Mouse (Mus musculus) skeletal muscle tissue, adult 2 months (tissue): ENCODE measurements around the gene Rgs9.
A peak's percentile ranks its signal among the peaks of the same experiment; 100 is the strongest.
"Not testable (repeated sequence)": the region's sequence is repeated elsewhere in the genome, so short reads cannot be mapped to it uniquely, and the experiment has no call there.

Source experiments
- DNase-seq: peaks from one replicate; pipeline ENCODE4 v3.0.0-alpha.2; 2012; ENCODE audit warnings: low read depth, low spot score

The Rgs9 gene

GRCm38 (mm10) chr11:109305680-109306079 is 7.8 kb upstream of the Rgs9 start:
- DNase-seq, result no peak

- DNase-seq, result peak; percentile 24
These were observed 4.4 kb upstream of the Rgs9 start for GRCm38 (mm10) chr11:109302338-109302737.

- no peak for DNase-seq
These were observed 898 bp downstream of the Rgs9 start for GRCm38 (mm10) chr11:109297031-109297430.

GRCm38 (mm10) chr11:109292056-109292455 is 5.9 kb downstream of the Rgs9 start:
- no peak for DNase-seq

DNA sequence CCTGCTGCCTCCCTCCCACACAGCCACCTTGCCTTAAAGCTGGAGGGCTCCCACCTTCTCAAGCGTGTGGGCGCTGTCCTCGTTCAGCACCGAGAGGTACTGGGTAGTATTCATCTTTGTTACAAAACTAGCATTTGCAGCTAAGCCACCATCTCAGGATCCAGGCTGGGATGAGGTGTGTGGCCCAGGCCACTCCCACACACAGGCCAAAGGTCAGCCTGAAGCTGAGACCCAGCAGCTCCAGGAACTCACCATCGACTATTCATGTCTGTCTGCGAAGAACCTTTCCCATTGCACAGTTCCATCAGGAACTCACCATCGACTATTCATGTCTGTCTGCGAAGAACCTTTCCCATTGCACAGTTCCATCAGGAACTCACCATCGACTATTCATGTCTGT is 8.6 kb downstream of the Rgs9 start:
- DNase-seq, result not testable (repeated sequence)

GRCm38 (mm10) chr11:109284811-109285210 is 13.1 kb downstream of the Rgs9 start:
- DNase-seq, result no peak

DNA sequence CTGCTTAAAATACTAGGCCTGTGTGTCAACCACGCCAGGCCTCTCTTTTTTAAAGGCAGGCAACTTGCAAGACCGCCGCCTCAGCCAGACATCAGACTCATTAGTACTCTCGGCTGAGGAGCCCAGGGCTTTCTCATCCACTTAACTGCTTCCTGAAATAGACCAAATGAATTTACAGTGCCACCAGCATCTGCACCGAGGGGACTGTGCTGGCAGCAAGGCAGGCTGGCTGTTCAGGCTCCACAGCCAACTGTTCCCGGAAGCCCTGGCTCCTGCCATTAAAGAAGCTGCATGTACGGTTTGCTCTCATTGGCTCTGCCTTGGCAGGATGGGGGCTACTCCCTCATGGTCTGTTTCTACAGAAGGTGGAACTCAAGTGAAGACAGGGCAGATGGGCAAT is 19.7 kb downstream of the Rgs9 start:
- DNase-seq, result no peak

DNA sequence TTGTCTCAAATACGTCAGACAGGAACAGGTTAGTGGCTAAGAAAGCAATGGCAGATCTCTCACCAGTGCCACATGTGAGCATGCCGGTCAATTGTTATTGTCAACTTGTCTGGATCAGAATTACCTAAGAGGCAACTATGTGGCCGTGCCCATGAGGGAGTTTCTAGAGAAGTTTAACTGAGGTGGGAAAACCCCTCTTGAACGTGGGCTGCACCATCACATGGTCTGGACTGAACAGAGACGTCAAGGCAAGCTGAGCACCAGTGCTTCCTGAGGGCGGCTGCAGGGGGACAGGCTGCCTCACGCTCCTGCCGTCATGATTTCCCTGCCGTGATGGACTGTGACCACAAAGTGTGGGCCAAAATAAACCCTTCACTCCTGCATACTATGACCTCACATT is 26.5 kb downstream of the Rgs9 start:
- no peak for DNase-seq

DNA sequence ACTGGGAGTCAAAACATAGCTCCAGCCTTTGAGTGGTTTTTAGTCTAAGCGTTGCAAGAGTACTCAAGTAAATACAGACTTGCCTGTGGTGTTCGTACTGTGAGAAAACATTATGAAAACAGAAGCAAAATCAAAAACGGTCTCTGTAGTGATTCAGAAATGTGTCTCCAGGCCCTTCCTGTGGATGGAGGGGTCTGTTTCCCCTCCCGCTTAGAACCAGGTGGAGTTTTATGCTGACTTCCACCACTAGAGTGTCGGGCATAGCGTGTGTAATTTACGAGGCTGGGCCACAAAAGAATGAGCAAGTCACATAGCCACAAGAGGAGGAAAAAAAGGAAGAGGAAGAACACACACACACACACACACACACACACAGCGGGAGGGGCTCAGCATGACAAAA is 27.6 kb downstream of the Rgs9 start:
- DNase-seq, result no peak

DNA sequence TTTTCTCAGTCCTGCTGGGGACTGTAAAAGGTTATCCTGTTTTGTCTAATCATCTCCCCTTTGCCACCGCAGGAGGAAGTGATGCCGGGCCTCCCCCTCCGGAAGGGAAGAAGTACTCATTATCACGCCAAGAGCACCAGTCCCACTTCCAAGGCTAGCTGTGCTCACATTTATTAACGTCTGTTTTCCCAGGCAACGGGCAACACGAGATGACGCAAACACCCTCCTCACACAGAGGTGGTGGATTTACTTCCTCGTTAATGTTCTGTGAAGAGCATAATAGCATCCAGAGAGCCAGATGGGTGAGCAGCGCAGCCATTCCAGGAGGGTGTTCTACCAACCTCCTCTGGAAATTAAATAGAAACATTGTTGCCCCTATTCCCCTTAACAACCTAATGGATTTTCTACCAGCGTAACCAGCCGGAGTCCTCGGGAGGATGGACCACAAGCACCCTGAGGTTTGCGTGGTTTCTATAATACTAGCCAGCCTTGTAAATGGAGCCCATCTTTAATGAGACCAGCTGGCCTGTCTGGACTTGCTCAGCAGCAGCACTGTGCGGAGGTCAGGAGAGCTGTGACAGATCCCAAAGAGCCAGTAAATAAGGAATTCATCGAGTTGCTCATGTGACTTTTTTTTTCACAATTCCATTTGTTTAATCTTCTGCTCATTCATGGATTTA is 28.1 kb downstream of the Rgs9 start:
- no peak for DNase-seq

DNA sequence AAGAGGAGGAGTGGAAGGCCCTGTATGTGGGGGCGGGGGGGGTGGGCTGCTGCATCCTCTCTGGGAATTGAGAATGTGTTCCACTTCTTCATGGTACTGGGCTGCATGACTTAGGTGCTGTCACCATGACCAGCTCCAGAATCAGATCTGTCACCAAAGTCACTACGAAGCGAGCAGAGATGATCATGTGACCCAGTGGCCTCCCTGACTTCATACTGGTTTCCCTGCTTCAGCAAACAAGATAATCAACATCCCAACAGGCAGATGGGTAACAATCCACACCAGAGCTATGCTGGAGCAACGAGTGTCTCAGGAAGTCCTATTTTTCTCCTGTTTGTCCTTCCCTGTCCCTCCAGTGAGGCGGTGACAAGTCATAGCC is 28.7 kb downstream of the Rgs9 start:
- DNase-seq, result no peak

- no peak for DNase-seq
These were observed 31.6 kb downstream of the Rgs9 start for GRCm38 (mm10) chr11:109266161-109266910.

DNA sequence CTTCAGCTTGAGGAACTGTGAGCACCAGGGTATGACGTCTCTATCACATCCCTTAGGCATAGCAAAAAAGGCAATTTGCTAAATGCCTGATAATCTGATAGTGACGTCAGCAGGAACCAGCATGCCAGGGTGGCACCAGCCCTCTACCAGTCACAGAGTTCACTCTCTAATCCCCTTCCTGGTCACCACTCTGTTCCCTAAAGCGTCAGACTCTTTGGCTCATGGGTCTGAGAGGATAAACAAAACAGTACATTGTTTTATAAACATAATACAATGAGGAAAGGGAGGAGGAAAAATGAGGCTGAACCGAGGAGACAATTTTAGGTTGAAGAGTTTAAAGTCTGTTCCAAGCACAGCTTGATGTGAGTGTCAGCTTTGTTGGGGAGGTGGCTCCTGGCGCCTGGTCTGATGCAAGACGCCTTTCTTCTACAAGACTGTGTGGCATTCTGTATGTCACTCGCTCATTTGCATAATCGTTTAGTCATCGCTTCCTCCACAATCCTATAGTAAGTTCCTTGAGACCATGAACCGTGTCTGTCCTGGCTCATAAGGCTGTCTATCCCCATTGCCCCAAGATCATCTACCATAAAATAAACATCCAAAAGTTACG is 33.7 kb downstream of the Rgs9 start:
- no peak for DNase-seq

- DNase-seq, result no peak
These were observed 37.4 kb downstream of the Rgs9 start for GRCm38 (mm10) chr11:109260561-109260960.

DNA sequence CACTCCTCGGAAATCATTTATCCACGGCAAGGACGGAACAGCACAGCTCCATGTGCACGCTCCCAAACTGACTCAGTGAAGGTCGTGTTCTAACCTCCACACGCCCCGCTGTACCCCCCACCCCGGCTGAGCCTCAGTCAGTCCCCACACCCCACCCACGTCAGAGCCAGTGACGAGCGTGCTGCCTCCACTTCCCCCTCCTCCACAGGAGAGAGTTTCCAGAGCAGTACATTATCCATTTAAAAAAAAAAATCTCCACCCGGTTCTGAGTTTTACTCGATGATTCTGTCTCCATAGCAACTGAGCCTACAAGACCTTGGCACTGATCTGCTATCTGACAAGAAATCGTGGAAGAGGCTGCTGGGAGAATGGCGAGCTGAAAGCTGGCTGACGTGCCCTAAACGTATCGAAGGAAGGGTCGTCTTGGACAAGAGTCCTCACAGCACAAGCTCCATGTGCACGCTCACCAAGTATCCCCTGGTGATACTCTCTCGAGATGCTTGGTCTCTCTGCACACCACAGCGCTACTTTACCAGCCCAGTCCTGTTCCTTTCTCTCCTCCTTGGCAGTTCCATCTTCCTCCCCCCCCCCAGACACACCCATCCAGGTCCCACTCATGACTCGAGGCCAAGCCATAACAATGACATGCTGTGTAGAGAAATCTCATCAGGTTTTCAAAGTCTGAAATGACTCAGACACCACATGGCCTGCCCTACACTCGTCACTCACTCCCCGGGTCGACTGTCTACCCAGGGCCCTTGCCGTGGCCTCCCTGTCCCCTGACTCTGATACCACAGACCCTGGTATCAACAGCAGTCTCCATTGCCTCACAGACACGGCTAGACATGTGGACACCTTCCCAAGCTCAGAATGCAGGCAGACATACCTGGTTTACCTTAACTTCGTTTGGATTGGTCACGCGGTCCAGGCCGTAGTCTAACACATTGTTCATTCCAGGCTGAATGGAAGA is 38.7 kb downstream of the Rgs9 start:
- DNase-seq, result no peak

DNA sequence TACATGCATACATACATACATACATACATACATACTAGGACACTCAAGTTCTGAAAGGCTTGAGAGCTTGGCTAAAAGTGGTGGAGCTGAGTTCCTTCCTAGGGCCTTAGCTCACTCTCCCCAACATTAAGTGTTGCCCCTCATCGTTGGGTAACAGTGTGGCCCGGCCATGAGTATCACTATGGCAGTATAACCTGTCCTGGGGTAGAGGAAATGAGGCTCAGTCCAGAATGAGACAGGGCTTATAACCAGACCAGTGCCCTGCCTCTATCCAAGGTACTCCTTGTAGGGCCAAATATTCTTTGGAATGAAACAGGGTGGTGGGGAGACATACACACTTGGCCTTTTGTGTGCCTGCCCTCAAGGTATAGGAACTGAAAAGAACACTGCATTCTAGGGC is 40.1 kb downstream of the Rgs9 start:
- DNase-seq, result no peak

GRCm38 (mm10) chr11:109255022-109255421 is 42.9 kb downstream of the Rgs9 start:
- no peak for DNase-seq

DNA sequence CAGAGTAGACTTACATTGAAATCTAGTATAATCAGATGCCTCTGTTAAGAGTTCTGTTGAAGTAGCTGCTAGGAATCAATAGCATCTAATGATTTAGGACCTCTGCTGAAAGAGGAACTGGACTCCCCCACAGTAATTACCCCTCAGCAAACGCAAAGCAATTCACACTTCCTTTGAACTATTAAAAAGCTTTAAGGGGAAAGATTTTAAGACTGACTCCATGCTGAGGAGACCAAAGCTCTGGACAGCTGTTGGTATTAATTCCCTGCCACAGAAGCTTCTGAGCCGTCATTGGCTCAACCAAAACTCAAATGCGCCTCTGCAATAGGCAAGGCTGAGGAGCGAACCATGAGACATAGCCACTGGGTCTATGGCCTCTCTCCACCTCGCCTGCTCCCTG is 45.4 kb downstream of the Rgs9 start:
- no peak for DNase-seq

DNA sequence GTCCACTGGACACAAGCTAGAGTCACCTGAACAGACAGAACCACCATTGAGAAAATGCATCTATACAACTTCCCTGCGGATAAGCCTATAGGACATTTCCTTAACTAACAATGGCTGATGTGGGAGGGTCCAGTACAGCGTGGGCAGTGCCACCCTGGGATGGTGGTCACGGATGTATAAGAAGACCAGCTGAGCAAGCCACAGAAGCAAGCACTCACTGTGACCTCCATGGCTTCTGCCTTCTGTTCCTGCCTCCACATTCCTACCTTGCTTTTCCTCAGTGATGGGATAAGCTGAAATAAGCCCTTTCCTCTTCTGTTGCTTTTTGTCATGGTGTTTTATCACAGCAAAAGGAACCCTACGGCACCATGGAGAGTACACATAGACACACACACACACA is 47.4 kb downstream of the Rgs9 start:
- DNase-seq, result no peak

GRCm38 (mm10) chr11:109246920-109247319 is 51.0 kb downstream of the Rgs9 start:
- DNase-seq, result no peak

DNA sequence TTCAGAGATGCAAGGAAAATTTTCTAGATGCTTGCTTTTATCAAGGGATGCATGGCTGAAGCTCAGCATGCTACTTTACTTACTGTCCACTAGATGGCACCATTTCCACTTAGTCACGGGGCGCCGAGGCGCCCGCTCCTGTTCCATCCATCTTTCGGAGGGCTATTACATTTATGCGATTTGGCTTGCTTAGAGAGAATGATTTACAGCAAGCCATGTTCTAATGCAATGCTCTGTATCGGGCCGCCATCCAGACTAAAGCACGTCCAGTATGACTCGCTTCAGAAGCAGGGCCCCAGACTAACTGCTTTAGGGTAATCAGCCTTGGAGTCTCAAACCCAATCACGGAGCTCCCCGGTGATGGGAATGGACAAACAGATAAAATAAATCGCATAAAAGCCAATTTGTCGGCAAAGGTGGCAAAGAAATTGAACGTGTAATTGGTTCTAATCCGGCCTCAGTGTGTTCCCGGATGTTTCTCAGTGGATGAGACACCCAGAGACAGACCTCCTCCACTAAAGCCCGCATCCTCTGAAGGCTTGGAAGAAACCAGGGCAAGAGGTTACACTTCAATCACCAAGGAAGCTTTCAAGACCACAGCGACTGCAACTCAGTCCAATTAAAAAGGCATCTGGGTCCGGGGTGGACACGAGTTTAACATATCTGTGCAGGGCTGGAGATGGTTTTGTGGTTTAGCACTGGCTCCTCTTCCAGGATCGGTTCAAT is 53.1 kb downstream of the Rgs9 start:
- peak; percentile 38 for DNase-seq
